Mouse (Mus musculus) thymus, postnatal 36 days (tissue): ENCODE measurements at regions not wholly inside any gene's neighbourhood (a gene's known extent, or its start where the extent isn't known, plus 50 kb on each side); places are given as distances from the start of the nearest gene placed in this dataset.
"Not testable (repeated sequence)": the region's sequence is repeated elsewhere in the genome, so short reads cannot be mapped to it uniquely, and the experiment has no call there.

Experiments
- DNase-seq, 2 experiments: peaks; one replicate each; pipeline ENCODE4 v3.0.0; 2022; ENCODE audit warnings: mixed read lengths in 2 of 2

- DNase-seq, result no peak
Measured at GRCm38 (mm10) chr2:147989616-147990015, 57.2 kb downstream of the Foxa2 start.

- DNase-seq, result no peak
Measured at GRCm38 (mm10) chr2:147988586-147988985, 58.2 kb downstream of the Foxa2 start.

- no peak for DNase-seq
Measured at GRCm38 (mm10) chr2:147985261-147985575, 61.6 kb downstream of the Foxa2 start.

- no peak for DNase-seq
Measured at GRCm38 (mm10) chr2:147984547-147985260, 62.1 kb downstream of the Foxa2 start.

- no peak for DNase-seq
Measured at GRCm38 (mm10) chr2:147980929-147981479, 65.8 kb downstream of the Foxa2 start.

- DNase-seq, result no peak
Measured at GRCm38 (mm10) chr2:147980408-147980807, 66.4 kb downstream of the Foxa2 start.

GRCm38 (mm10) chr2:147979660-147980364 is 67.0 kb downstream of the Foxa2 start:
- DNase-seq, result no peak

- DNase-seq, result no peak
Measured at GRCm38 (mm10) chr2:147979001-147979400, 67.8 kb downstream of the Foxa2 start.

- DNase-seq, result no peak
Measured at GRCm38 (mm10) chr2:147974776-147975175, 72.0 kb downstream of the Foxa2 start.

- no peak for DNase-seq
Measured at GRCm38 (mm10) chr2:147968671-147969070, 78.1 kb downstream of the Foxa2 start.

GRCm38 (mm10) chr2:147967829-147968529 is 78.8 kb downstream of the Foxa2 start:
- no peak for DNase-seq

- not testable (repeated sequence) for DNase-seq
Measured at GRCm38 (mm10) chr2:147963284-147963683, 83.5 kb downstream of the Foxa2 start.

- DNase-seq, result no peak
Measured at GRCm38 (mm10) chr2:147961633-147962032, 85.1 kb downstream of the Foxa2 start.

- no peak for DNase-seq
Measured at GRCm38 (mm10) chr2:147954183-147954582, 92.6 kb downstream of the Foxa2 start.

GRCm38 (mm10) chr2:147951233-147951632 is 95.5 kb downstream of the Foxa2 start:
- no peak for DNase-seq

- no peak for DNase-seq
Measured at GRCm38 (mm10) chr2:147944171-147945040, 102.4 kb downstream of the Foxa2 start.

GRCm38 (mm10) chr2:147942591-147942990 is 104.2 kb downstream of the Foxa2 start:
- DNase-seq, result no peak

GRCm38 (mm10) chr2:147941319-147941718 is 105.5 kb downstream of the Foxa2 start:
- no peak for DNase-seq

- no peak for DNase-seq
Measured at GRCm38 (mm10) chr2:147932494-147932893, 114.3 kb downstream of the Foxa2 start.

- no peak for DNase-seq
Measured at GRCm38 (mm10) chr2:147929031-147929711, 117.6 kb downstream of the Foxa2 start.

- no peak for DNase-seq
Measured at GRCm38 (mm10) chr2:147927792-147928670, 118.7 kb downstream of the Foxa2 start.
